Mouse (Mus musculus): ENCODE data around the gene Cenpb.
"Not testable (repeated sequence)": the region's sequence is repeated elsewhere in the genome, so short reads cannot be mapped to it uniquely, and the experiment has no call there.

Cenpb gene

DNA sequence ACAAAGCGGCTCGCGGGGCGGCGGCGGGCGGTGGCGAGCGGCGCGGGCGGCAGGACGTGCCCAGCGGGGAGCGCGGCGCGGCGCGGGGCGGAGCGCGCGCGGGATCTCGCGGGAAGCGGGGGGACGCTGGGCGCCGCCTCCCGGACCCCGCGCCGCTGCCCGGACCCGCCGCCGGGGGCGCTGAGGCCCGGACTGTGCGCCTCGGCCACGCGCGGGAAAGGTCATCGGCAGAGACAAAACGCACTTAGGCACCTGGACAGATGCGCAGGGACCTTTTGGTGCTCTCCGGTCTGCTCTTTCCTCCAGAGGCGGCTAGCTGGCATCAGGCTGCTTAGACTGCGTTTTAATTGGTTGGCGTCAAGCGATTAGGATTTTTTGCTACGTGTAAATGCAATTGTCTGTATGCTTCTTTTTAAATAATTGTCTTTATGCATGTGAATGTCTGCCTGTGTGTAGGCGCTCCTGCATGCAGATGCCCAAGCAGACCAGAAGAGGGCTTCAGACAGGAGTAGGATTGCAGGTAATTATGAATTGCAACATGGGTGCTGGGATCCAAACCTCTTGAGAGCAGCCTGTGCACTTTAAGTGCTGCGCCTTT is at the start of gene Cenpb:
Cenpb (minus strand) TSS at position 78 of the 598 bp plus-strand sequence.
- CTCF ChIA-PET = no interaction called here

DNA sequence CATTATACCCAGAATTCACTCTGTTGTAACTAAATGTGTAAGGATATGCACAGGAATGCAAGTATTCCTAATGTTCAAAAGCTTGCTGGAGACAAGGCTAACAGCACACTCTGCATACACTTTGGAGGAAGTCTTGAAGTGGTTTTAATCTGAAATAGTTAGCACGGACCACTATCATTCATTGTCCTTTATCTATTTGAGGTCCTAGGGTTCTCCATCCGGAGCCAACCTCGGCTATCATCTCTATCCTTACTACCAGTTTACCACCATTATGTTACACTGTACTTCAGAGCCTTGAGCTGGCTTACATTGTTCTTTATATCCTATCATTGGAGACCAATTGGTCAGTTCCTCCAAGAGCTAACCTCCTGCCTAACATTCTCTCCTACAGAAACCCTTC is 47.4 kb upstream of the Cenpb start:
- CTCF ChIA-PET = no interaction called here

DNA sequence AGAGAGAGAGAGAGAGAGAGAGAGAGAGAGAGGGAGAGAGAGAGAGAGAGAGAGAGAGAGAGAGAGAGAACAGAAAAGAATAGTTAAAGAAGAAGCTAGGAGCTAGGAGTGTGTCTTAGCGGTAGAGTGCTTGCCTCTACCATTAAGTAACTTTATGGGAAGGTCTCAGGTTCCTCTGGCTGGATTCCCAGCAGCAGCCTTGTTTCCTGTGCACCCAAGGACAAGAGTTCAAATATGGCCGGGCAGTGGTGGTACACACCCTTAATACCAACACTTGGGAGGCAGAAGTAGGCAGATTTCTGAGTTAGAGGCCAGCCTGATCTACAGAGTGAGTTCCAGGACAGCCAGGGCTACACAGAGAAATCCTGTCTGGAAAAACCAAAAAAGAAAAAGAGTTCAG is 46.8 kb upstream of the Cenpb start:
- CTCF ChIA-PET = not testable (repeated sequence)

DNA sequence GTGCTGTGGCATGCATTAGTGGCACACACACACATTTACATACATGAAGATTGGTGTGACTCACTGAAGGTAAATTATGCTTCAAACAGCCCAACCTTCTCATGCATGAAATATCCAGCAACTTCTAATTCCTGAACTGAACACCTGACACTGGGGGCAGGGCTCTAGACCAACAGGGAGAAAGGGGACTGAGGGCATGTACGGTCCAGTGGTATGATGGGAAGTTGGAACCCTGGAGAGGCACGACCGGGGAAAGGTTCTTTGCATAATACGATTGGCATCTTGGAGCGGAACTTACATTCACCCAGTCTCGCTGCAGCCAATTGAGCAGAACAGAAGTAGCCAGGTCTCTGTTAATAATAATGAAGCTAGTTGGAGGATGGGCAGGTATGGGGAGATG is 45.3 kb upstream of the Cenpb start:
- CTCF ChIA-PET = interaction anchor here (0.6 to 0.7 kb wide), 2 partner anchors 49 to 128 kb away, joined by 3 to 4 read pairs; no protein-coding TSS in a partner anchor

DNA sequence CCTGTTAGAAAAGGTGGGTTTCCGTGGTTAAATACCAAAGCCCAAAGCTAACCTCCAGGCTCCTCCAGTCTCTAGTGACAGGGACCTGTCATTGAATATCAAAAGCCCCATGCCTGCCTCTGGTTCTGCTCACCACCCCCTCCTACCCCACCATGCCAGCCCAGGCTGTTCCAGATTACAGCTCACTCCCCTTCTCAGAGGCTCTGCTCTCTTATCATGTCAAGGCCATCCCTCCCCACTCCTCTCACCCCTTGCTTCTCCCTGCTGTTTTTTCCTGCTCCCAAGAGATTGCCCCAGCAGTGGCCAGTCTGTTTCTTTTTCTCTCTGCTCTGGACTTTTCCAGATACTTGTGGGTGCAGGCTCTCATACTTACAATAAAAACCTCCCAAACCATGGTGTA is 43.7 kb upstream of the Cenpb start:
- CTCF ChIA-PET = no interaction called here

DNA sequence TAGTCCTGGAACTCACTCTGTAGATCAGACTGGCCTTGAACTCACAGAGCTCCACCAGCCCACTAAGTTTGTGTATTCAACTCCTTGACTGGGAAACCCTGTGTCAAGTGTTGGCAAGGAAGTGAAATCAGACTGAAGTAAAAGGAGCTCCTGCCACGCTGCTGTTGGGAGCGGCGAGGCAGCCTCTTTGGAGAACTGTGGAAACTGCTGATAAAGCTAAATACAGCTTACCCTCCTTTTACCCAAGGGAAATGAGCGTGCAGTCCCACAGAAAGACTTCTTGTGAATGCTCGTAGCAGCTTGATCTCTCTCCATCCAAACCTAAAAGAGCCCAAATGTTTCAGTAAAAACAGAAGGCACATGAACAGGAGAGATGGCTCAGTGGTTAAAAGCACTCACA is 42.7 kb upstream of the Cenpb start:
- CTCF ChIA-PET = interaction anchor here (0.6 kb wide), 1 partner anchor 688 kb away, joined by 3 read pairs; no protein-coding TSS in a partner anchor

DNA sequence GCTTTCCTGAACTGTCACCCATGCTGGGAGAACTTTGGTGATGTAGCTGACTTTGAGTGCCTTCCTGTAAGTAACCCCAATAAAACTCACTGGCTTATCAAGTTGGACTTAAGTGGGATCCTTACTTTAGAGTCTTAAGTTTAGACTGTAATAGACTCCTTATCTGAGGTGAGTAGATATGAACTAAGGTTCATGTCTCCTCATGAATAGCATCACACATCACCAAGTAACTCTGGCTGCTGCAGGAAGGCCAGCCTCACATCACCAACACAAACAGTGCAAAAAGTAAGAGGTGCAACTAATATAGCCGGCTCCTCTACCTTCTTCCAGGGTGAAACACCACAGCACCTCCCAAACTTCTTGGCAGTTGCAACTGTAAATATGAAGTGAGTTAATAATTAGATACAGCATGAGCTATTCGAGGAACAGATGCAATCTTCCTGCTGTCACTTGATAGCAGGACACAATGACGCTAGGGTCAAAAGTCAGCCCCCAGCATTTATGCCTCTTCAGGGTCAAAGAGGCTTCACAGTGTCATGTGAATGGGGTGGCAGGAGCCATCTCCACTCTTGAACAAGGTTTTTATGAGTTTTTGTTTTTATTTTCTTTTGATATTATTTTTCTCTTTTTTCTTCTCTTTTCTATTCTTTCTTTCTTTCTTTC is 42.1 kb upstream of the Cenpb start:
- CTCF ChIA-PET = no interaction called here

DNA sequence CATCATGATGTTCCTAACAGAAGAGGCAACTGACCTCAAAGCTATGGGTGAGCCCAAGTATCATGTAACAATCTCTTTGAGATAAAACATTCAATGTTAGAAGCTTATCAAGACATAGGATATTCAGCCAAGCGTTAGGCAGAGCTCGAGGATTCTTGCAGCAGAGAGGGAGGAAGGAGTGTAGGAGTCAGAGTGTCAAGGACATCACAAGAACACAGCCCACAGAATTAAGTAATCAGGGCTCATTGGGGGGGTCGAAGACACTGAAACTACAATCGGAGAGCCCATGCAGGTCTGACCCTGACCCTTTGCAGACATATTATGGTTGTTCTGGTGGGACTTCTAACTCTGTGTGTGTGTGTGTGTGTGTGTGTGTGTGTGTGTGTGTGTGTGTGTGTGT is 40.2 kb upstream of the Cenpb start:
- CTCF ChIA-PET = interaction anchor here (0.8 kb wide), 1 partner anchor 25 kb away, joined by 5 read pairs; no protein-coding TSS in a partner anchor

DNA sequence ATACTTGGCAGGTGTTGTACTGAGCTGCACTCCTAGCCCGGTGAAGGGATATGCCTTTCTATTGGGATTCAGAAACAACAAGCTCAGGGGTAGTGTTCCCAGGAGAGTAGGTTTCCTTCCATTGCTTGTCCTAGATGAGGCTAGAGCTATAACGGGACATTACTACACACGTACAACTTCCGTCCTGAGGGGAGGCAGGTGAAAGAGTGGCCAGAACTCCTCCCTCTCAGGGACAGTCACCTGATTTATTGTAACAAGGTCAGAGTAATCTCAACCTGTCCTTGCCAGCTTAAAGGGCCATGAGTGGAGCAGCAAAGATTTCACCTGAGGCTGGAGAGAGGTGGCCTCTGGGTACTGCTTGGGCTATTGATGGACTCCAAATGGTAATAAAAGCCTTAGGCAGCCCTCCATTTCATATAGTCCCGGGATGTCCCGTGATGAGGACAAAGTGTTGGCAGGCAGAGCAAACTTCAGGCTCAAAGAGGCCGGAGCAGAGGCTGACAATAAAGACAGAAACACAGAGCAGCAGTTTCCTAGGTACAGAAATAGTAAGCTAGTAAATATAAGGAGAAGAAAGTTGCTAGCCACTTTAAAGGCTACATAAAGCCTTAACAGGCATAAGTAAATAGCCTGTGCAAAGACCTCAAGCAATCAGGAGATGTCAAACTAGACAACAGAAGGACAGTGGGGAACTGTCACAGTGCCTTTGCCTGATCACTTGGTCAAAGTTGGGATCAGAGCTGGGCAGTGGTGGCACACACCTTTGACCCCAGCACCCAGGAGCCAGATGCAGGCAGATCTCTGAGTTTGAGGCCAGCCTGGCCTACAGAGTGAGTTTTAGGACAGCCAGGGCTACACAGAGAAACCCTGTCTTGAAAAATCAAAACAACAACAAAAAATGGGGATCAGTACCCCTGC is 36.3 kb upstream of the Cenpb start:
- CTCF ChIA-PET = no interaction called here

DNA sequence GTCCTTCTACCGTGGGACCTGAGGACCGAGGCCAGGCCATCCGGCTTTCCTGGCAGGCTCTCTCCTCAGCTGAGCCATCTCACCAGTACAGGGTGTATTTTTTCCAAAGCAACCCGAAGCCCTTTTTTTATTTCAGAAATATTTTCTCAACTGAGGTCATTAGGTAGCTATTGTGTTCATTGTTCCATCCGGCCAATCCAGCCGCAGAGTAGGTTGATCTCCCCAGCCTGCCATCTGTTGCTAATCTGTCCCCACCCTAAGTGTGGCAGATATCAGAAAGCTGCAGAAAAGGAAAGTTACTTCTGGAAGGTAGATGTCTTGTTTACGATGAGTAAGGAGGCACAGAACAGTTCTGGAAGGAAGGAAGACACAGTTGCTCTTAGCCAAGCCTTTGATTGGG is 33.9 kb upstream of the Cenpb start:
- CTCF ChIA-PET = no interaction called here

DNA sequence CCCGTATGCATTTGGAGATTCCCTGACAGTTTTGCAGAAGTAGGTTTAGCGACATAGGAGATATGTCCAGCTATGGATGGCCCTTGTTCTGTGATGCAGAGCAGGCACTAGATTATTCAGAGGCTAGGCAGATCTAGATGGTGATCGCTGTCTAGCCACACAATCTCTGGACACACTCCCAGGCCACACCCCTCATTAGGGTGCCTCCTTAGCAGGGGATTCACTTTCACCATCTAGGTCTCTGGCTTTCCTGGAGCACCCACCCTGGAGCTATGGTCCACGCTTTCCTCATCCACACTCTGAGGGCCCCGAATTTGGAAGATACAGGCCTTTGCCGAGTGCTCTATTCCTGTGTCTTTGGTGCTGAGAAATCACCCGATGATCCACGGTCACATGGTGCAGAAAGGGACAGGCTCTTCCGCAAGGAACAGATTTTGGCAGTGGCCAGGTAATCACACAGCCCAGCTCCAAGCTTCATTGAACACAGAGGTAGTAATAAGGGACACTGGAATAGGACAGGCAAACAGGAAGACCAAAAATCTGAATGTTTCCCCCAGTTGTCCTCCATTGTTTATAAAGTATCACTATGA is 31.3 kb upstream of the Cenpb start:
- CTCF ChIA-PET = interaction anchor here (0.7 kb wide), 1 partner anchor 115 kb away, joined by 10 read pairs; no protein-coding TSS in a partner anchor

DNA sequence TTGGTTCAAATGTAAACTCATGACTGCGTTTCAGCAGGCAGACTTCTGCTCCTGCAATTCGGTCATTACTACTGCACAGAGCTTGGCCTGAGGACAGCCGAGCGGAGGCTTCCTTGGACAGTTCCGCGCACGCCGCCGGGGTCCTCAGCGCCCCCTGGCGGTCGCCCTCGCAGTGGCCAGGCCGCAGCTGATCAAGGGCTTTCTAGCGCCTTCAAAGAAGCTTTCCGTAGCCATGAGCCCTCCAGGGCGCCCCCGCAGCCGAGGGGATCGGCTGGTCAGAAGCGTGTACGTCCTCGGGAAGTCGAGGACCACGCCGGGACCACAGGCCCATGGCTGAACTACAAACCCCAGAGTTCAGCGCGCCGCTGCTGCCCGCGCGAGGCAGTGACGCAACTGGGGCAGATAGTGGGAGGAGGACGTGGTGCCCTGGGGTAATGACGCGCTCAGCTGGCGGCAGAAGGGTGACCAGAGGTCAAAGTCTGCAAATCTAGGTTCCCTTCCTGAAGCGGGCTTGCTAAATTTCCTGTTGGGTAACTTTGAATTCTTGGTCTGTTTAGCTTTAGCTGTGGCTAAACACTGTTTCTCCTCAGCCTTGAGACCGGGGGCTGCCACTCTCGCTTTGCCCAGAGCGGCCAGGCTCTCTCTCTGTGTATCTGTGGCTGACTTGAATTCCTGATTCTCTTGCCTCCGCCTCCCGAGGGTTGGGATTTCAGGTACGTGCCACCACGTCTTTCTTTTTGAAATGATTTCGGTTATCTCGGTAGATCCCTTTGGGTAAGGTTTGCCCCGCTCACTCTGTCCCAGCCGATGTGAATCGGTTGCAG is 30.3 kb upstream of the Cenpb start:
- CTCF ChIA-PET = interaction anchor here (0.6 kb wide), 1 partner anchor 11 kb away, joined by 4 read pairs; no protein-coding TSS in a partner anchor

DNA sequence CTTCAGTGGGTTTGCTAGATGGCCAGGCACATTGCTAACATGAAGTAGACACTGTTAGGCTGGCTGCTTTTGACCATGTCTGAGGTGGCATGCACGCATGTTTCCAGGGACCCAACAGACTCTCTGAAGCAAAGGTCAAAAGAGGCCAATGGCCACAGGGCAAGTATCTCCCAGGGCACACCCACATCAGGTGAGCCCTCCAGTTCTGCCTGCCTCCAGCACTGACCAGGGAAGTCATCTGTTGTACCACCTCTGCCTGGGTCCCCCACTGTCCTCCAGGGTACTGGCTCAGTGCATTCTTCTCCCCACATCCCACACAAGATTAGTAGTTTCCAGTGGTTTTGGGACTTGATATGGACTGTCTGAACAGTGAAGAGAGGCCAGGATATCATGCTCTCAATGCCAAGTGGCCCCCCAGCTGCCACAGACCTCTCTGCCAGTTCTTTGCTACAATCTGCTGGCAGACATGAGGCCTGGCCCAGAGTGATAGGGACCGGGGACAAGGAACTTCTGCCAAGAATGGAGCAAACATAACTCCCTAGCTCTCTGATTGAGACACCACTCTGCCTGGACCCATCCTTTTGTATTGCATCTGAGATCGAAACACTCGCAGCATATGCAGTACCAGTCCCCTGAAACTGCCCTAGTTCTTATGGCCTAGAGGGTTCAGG is 29.4 kb upstream of the Cenpb start:
- CTCF ChIA-PET = interaction anchor here (0.6 kb wide), 1 partner anchor 10 kb away, joined by 4 read pairs; no protein-coding TSS in a partner anchor

DNA sequence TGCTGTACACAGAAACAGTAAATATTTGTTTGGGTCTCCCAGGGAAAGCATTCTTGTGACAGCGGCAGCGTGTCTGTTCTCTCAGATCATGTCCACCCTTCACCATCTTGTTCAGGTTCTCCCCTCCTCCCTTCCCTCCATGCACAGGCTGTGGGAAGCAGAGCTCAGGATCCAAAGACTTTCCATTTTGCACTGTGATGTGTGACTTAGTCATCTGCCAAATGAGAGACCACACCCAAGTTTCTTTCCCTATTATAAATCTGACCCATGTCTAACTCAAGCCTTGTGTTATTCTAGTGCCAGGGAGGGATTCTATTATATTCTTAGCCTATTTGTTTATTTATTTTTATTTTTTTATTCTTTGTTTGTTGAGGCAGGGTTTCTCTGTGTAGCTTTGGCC is 28.5 kb upstream of the Cenpb start:
- CTCF ChIA-PET = no interaction called here

DNA sequence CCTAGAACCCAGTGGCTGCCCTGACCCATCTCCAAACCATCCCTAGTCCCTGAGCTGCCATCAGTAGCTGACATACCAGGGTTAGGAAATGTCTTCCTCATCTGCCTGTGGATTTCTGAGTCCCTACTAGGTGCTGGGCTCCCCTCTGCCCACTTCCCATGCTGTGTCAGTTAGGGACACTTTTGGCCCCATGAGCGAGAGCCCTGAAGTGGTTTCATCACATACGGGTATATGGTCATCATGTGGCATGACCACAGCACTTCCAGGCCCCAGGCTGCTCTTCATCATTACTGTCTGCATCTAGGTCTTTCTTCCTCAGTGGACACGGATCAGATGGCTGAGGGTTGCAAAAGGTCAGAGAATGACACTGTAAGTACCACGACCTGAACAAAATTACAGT is 26.9 kb upstream of the Cenpb start, which contains the start of gene Ap5s1:
Ap5s1 (plus strand) TSS at position 301 of the 400 bp plus-strand sequence.
- CTCF ChIA-PET = interaction anchor here (1.1 kb wide), 1 partner anchor 98 kb away, joined by 3 read pairs; no protein-coding TSS in a partner anchor

DNA sequence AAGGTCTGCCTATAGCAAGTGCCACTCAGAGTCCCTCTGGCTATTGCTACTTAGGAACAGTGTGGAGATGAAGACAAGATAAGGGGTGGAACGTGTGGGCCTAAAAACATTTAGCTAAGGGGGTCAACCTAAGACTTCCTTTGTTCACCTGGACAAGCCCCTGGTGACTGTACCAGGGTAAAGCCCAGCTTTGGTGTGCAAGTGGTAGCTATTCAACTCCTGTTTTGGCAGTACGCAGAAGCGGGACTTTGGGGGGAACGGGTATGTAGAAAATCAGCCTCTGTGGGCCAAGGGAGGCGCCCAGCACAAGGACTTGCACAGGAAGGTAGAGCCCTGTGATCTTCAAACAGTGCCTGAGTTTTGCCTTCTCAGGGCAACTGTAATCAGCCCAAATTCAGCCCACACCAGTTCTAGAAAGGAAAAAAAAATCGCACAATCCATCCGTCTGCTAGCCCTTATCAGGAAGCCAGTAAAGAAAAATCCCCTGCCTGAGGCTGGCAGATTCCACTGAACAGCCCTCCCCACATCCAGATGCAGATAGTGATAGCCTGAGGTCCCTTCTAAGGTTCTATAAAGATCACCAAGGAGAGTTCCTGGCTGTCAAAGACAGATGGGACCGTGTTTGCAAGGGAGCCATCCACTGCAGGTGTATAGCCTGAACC is 25.8 kb upstream of the Cenpb start:
- CTCF ChIA-PET = no interaction called here

DNA sequence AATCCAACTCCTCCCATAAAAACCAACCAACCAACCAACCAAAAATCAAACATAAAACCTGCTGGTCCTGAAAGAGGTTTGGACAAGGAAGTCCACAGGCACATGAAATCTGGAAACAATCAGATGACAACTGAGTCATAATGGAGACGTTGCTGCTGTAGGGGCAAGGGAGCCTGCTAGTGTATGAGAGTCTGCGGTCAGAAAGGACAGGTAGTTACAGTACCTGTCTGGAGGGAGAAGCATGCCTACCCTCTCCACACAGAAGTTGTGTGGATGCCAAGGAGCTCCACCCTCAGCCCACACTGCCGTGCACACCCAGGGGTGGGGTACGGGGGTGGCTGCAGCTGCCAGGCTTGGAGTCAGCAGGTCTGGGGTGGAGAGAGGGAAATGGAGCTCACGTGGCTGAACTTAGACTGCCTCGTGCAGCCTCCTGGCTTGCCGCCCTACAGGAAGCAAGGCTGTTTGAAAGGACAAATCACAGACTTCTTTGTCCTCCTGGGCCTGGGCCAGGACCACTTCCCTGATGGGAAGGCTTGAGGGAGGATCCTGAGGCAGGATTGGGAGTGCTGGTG is 24.6 kb upstream of the Cenpb start:
- CTCF ChIA-PET = interaction anchor here (0.7 kb wide), 1 partner anchor 11 kb away, joined by 3 read pairs; no protein-coding TSS in a partner anchor

DNA sequence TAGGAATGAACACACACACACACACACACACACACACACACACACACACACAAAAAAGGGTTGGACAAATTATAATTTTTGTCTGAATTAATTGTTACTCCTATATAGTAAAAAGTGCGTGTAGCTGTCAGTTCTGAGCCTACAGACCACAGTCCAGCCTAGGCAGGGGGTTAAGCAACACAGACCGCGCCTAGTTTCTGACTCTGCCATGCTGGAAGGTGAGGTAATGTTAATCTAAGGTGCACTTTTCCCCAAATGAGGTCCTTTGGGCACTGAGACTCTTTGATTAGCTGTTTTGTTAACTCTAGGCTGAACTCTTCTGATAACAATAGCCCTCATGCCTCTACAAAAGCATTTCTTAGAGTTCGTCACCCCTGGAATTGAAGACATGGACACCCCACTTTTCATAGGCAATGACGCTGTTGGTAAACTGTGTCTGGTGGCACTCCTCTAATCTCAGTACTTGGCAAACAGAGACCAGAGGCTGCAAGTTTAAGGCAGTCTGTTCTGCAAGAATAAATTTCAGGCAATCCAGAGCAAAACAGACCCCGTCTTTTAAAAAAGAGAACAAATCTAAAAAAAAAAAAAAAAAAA is 24.0 kb upstream of the Cenpb start:
- CTCF ChIA-PET = no interaction called here

DNA sequence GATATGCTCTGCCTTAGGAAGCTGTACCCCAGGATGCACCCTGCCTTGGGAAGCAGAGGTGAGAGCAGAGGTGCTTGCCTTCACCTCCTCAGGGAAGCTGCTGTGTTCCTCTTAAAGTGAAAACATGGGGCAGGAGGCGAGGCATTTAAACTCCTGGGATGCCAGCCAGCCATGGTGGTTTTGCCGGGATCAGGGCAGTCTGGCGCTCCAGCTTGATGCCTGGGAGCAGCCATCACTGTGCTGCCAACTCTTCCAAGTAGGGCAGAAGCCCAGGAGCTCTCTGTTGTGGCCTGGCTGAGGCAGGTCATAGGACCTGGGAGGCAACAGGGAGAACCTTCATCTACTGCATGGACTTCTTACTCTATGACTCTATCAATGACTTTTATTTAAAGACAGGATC is 21.4 kb upstream of the Cenpb start:
- CTCF ChIA-PET = no interaction called here

Measured in spleen, embryonic (tissue).